Mouse (Mus musculus) liver, embryonic 14.5 days (tissue): ENCODE data around the gene Slc17a2. TPM values are rescaled to one million over a fixed set of nuclear protein-coding genes. Genes with fewer than 3 reads are reported as not detected.
A peak's percentile ranks its signal among the peaks of the same experiment; 100 is the strongest.

Experiments used
- ATAC-seq: fragments of 200-750 bp; cut with Nextera tagmentation; 2 replicates; pipeline ENCODE4 v1.8.0; 2017; ENCODE audit warnings: moderate number of reproducible peaks, mild to moderate bottlenecking, moderate library complexity; ENCODE audit not compliant: insufficient read depth
- DNase-seq, 3 experiments: peaks; one replicate each; pipeline ENCODE4 v3.0.0-alpha.2; 2012 to 2013; ENCODE audit warnings: low read depth in 3 of 3, low spot score in 3 of 3
- H3K27ac ChIP-seq: fragments of 300-500 bp; sonication (generic); 2 replicates; pipeline ENCODE4 v1.5.1; 2014; ENCODE audit warnings: moderate library complexity, mild to moderate bottlenecking, control low read depth, inconsistent platforms
- H3K27me3 ChIP-seq: fragments of 300-500 bp; sonication (generic); 2 replicates; pipeline ENCODE4 v1.6.1; 2014; ENCODE audit warnings: mild to moderate bottlenecking, low read length, moderate library complexity; ENCODE audit not compliant: control insufficient read depth, insufficient read depth
- H3K36me3 ChIP-seq: fragments of 300-500 bp; sonication (generic); replicated peaks from 2 replicates; pipeline ENCODE4 v1.6.1; 2014; ENCODE audit warnings: low read depth; ENCODE audit not compliant: control insufficient read depth, insufficient read depth
- H3K4me1 ChIP-seq, 2 experiments: fragments of 200-500 bp in 1 of 2; fragments of 300-500 bp in 1 of 2; sonication (generic) in 1 of 2; replicated peaks; 2 replicates each; pipeline ENCODE4 v1.6.1; 2012 to 2014; ENCODE audit warnings: antibody characterized with exemption in 1 of 2, inconsistent platforms in 1 of 2, low read length in 1 of 2; ENCODE audit not compliant: control insufficient read depth in 2 of 2, insufficient read depth in 2 of 2
- H3K4me2 ChIP-seq: fragments of 300-500 bp; sonication (generic); 2 replicates; pipeline ENCODE4 v1.6.1; 2014; ENCODE audit warnings: low read depth, mild to moderate bottlenecking, control low read depth, moderate library complexity
- H3K4me3 ChIP-seq, 2 experiments: fragments of 200-500 bp in 1 of 2; fragments of 300-500 bp in 1 of 2; sonication (generic) in 1 of 2; 2 replicates each; pipeline ENCODE4 v1.5.1; 2012 to 2014; ENCODE audit warnings: low read depth in 2 of 2, low read length in 2 of 2, mild to moderate bottlenecking in 2 of 2, control low read depth in 1 of 2, inconsistent platforms in 1 of 2, moderate library complexity in 1 of 2; ENCODE audit not compliant: insufficient read depth in 1 of 2
- H3K9ac ChIP-seq: fragments of 300-500 bp; sonication (generic); replicated peaks from 2 replicates; pipeline ENCODE4 v1.6.1; 2014; ENCODE audit warnings: mild to moderate bottlenecking, control low read depth, moderate library complexity
- H3K9me3 ChIP-seq: fragments of 300-500 bp; sonication (generic); 2 replicates; pipeline ENCODE4 v1.6.1; 2016; ENCODE audit warnings: low read length, mixed read lengths; ENCODE audit not compliant: control insufficient read depth
- CTCF ChIP-seq: IDR thresholded peaks from 2 replicates; pipeline ENCODE4 v1.5.1; 2016; ENCODE audit warnings: antibody characterized with exemption, low read depth, control low read depth
- EP300 ChIP-seq: IDR thresholded peaks from 2 replicates; pipeline ENCODE4 v1.6.1; 2016; ENCODE audit warnings: antibody characterized with exemption, low read depth
- WGBS: fragments of 180-500 bp; shearing (Covaris S2); extraction: QIAGEN DNeasy Blood & Tissue Kit; methylation state at CpG from one replicate; pipeline ENCODE4 v1.1.7; 2014; ENCODE audit not compliant: insufficient replicate concordance; 5-methylcytosine and 5-hydroxymethylcytosine counted together
- polyA plus RNA-seq, 2 experiments: library from polyadenylated mRNA; depleted of rRNA in 1 of 2; stranded (reverse) in 1 of 2; unstranded in 1 of 2; fragments of >200 nt; fragmentation: Nextera tagmentation in 1 of 2; extraction: Ambion mirVana in 1 of 2; gene quantifications; 2 replicates each; pipeline versions ENCODE4 v1.2.1 to v1.2.3; 2012 to 2014

Gene Slc17a2
- polyA plus RNA-seq, 2 experiments, result 1.1 to 1.3 TPM

DNA sequence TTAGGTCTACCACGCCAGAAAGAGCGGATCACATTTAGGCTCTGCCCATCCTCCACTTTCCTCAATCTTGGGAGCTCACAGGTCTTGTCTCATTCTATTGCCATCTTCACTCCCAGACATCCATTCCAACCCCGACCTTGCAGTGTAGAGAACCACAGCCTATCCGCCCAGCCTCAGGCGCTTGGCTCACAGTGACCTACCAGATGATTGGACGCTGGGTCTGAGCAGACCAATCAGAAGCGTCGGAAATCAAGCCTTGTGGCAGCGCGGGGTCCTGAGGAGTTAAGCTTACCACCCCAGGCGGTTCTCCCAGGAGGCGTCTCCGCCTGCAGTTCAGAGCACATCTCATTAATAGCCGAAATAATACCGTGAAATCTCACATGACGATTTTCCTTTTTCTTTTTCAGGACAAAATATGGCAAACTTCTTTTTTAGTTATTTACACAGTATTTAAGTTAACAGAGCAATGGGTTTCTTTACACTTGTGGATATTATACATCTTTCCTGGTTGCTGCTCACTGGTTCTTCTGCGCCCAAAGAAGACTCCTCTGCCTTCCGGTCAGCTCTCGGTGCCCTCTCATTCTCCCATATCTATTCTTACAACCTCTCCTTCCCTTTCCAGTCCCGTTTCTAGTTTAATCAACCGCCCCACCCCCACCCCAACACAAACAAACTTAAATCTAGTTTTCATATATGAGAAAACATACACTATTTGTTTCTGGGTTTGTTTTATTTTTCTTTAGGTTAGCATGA lies 34.1 kb upstream of the Slc17a2 start:
- Histone ChIP-seq H3K9ac (peak overlapping the region; percentile 61), H3K4me2 (peak overlapping the region; percentile 69), H3K27me3 (no peaks in the 10 kb centered on the region), H3K4me1 (peaks cover 6 to 27% of the 10 kb centered on the region in 2 experiments; a peak in 3 of 4 replicates), H3K36me3 (no peaks in the 10 kb centered on the region), H3K9me3 (no peaks in the 10 kb centered on the region), H3K27ac (peak overlapping the region; percentile 46), H3K4me3 (peak overlapping the region; percentile 27 to 35; a peak in 3 of 4 replicates)
- ATAC-seq (peak; percentile 97), DNase-seq (peak; percentile 67 to 76 (median 74))
- 16% methylated on average over 21 of the region's 21 CpGs for WGBS
- TF ChIP-seq CTCF (no peak), EP300 (no peak)

DNA sequence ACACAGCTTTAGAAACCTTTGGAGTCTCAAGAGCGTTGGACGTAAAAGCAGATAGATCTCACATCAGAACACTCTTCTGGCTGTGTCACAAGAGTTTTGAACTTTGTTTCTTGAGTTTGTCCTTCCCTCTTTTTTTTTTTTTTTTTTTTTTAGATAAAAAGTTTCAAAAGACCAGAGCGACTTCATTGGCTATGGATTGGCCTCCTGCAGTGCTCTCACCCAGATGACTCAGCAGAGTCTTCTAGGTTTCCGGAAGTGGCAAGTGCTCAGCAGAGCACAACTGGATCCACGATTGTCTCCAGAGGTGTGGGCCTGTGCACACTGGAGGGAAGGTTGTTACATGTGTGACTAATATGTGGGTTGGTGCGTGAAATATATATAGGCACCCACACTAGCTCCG lies 28.5 kb upstream of the Slc17a2 start:
- DNase-seq (no peak), ATAC-seq (no peak)
- no peak overlapping the region for H3K27ac ChIP-seq

DNA sequence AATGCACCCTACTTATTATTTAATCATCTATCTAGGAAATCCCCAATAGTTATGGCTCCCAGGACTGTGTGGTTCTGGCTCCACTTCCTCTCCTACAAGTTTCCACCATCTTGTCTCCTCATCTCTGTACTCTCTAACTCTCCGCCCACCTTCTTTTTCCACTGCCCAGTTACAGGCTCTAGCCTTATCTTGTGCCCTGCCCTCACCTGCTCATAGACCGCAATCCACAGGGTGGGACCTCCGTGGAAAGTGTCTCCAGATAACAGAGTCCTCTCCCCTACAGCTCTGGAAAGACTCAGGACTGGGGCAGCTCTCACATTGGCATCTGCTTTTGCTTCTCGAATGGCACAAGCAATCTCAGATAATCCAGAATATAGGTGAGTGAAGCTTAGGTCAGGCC lies 27.8 kb upstream of the Slc17a2 start:
- Histone ChIP-seq H3K9ac (no peak overlapping the region), H3K9me3 (no peaks in the 10 kb centered on the region), H3K4me2 (no peak overlapping the region), H3K36me3 (no peaks in the 10 kb centered on the region), H3K27ac (no peak overlapping the region), H3K4me1 (peaks cover 0 to 17% of the 10 kb centered on the region in 2 experiments; a peak in 3 of 4 replicates), H3K4me3 (no peak overlapping the region), H3K27me3 (no peaks in the 10 kb centered on the region)
- ATAC-seq (0 out of 2 replicates have a peak, but pooled peaks have one; percentile 21), DNase-seq (no peak)
- TF ChIP-seq CTCF, result no peak
- TF ChIP-seq EP300, result no peak
- 43% methylated on average over 4 of the region's 4 CpGs for WGBS

More for the DNA sequence above, 28.5 kb upstream of the Slc17a2 start:
- H3K9me3 ChIP-seq, result no peaks in the 10 kb centered on the region
- TF ChIP-seq CTCF (no peak), EP300 (no peak)
- no peaks in the 10 kb centered on the region for H3K27me3 ChIP-seq
- no peak overlapping the region for H3K4me3 ChIP-seq
- 69% methylated on average over 7 of the region's 7 CpGs for WGBS
- no peaks in the 10 kb centered on the region for H3K36me3 ChIP-seq
- peaks cover 2 to 20% of the 10 kb centered on the region in 2 experiments; a peak in 3 of 4 replicates for H3K4me1 ChIP-seq
- no peak overlapping the region for H3K4me2 ChIP-seq
- H3K9ac ChIP-seq, result no peak overlapping the region

DNA sequence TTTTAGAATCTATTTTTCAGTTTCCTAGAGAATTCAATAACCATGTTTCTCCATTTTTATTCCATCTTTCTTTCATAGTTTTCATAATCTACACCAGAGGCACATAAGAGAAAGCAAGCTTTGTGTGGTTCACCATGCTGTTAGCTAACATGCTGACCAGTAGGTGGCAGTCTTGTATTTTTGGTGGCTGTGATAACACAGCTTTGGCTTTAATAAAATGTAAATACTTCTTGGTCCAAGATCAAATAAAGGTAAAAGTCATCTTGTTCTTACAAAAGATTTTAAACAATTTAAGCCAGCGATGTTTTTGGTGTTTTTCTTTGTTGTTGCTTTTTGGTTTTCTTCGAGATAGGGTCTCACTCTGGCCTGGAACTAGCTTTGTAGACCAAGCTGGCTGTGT lies 14.3 kb upstream of the Slc17a2 start:
- no peak overlapping the region for H3K27ac ChIP-seq
- H3K9ac ChIP-seq, result no peak overlapping the region
- no peak overlapping the region for H3K4me2 ChIP-seq
- H3K4me1 ChIP-seq, result no peaks in the 10 kb centered on the region
- no peak for ATAC-seq
- TF ChIP-seq CTCF (peak; percentile 77), EP300 (no peak)
- H3K36me3 ChIP-seq, result no peaks in the 10 kb centered on the region
- 34% methylated on average over 2 of the region's 2 CpGs for WGBS
- H3K4me3 ChIP-seq, result no peak overlapping the region
- H3K27me3 ChIP-seq, result no peaks in the 10 kb centered on the region
- no peaks in the 10 kb centered on the region for H3K9me3 ChIP-seq
- DNase-seq, result peak; percentile 42 to 49 (median 47)

DNA sequence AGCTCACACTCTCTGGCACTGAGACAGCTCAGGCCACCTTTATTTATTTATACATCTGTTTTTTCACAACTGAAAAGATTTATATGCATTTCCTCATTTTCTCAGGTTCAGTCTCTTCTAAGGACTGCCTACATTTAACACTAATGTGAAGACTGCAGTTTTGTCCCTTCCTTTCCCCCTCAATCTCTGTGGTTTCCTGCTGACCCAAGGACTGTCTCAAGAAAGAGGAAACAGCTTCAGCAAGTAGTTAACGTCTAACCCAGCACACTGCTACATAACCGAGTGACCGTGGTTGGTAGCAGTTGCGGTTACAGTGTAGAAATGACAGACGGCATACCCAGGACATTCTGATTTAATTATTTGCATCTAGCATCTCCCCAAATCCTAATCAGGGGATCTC lies 7.4 kb upstream of the Slc17a2 start:
- 17% methylated on average over 5 of the region's 5 CpGs for WGBS
- no peak overlapping the region for H3K9ac ChIP-seq
- peaks cover 0 to 2% of the 10 kb centered on the region in 2 experiments; a peak in 1 of 4 replicates for H3K4me1 ChIP-seq
- DNase-seq (no peak), ATAC-seq (no peak)
- H3K27ac ChIP-seq, result no peak overlapping the region
- H3K36me3 ChIP-seq, result no peaks in the 10 kb centered on the region
- TF ChIP-seq EP300 (no peak), CTCF (no peak)
- H3K27me3 ChIP-seq, result no peaks in the 10 kb centered on the region
- H3K4me3 ChIP-seq, result no peak overlapping the region
- H3K4me2 ChIP-seq, result no peak overlapping the region
- H3K9me3 ChIP-seq, result no peaks in the 10 kb centered on the region
